Mouse (Mus musculus): ENCODE results near the gene Cd164. TPM values are rescaled to one million over a fixed set of nuclear protein-coding genes. Genes with fewer than 3 reads are reported as not detected.
"Not testable (repeated sequence)": the region's sequence is repeated elsewhere in the genome, so short reads cannot be mapped to it uniquely, and the experiment has no call there.

The Cd164 gene
- total RNA-seq, 2 experiments from 2014 or later, result 56.8 to 67.2 TPM

- H3K4me3 ChIP-seq, result no peak overlapping the region
- no peak for TF ChIP-seq CTCF (conservative IDR thresholded peaks at IDR 0.05)
- DNase-seq (ENCODE audit: low spot score in 2 of 2), result no peak
- no peak overlapping the region for H3K27ac ChIP-seq
Observed at GRCm38 (mm10) chr10:41480938-41481880, 38.0 kb upstream of the Cd164 start.

GRCm38 (mm10) chr10:41482446-41482845 is 36.8 kb upstream of the Cd164 start:
- Histone ChIP-seq H3K27ac (no peak overlapping the region), H3K4me3 (no peak overlapping the region)
- TF ChIP-seq CTCF (conservative IDR thresholded peaks at IDR 0.05), result no peak
- DNase-seq (ENCODE audit: low spot score in 2 of 2), result no peak

GRCm38 (mm10) chr10:41485778-41486177 is 33.4 kb upstream of the Cd164 start:
- no peak for DNase-seq (ENCODE audit: low spot score in 2 of 2)
- Histone ChIP-seq H3K4me3 (no peak overlapping the region), H3K27ac (no peak overlapping the region)
- TF ChIP-seq CTCF (conservative IDR thresholded peaks at IDR 0.05), result no peak

- TF ChIP-seq CTCF (conservative IDR thresholded peaks at IDR 0.05), result no peak
- no peak overlapping the region for H3K27ac ChIP-seq
- no peak for DNase-seq (ENCODE audit: low spot score in 2 of 2)
- H3K4me3 ChIP-seq, result no peak overlapping the region
Observed at GRCm38 (mm10) chr10:41486506-41487170, 32.6 kb upstream of the Cd164 start.

- no peak for DNase-seq (ENCODE audit: low spot score in 2 of 2)
- TF ChIP-seq CTCF (conservative IDR thresholded peaks at IDR 0.05), result no peak
- H3K27ac ChIP-seq, result no peak overlapping the region
- peak overlapping the region; percentile 95 for H3K4me3 ChIP-seq
Observed at GRCm38 (mm10) chr10:41488877-41489276, 30.3 kb upstream of the Cd164 start.

- TF ChIP-seq CTCF (conservative IDR thresholded peaks at IDR 0.05), result 0 out of 2 replicates have a peak, but pooled peaks have one; percentile 8
- peak overlapping the region; percentile 95 for H3K4me3 ChIP-seq
- DNase-seq (ENCODE audit: low spot score in 2 of 2), result no peak
- peak overlapping the region; percentile 89; the same call in 1 of the 2 replicates for H3K27ac ChIP-seq
Observed at GRCm38 (mm10) chr10:41489294-41489693, 29.9 kb upstream of the Cd164 start.

- peak; percentile 41 for TF ChIP-seq CTCF (conservative IDR thresholded peaks at IDR 0.05)
- peak; percentile 93 for DNase-seq (ENCODE audit: low spot score in 2 of 2)
- Histone ChIP-seq H3K27ac (peak within 1 kb of the TSS; percentile 89), H3K4me3 (peak within 1 kb of the TSS; percentile 95)
Observed at GRCm38 (mm10) chr10:41489708-41490517, 29.3 kb upstream of the Cd164 start, which contains the start of the genes Smpd2 and Ppil6. Smpd2 (minus strand) TSS chr10:41490369. Ppil6 (plus strand) TSS chr10:41490439.

GRCm38 (mm10) chr10:41490518-41490873 is 28.7 kb upstream of the Cd164 start:
- TF ChIP-seq CTCF (conservative IDR thresholded peaks at IDR 0.05), result no peak; the same call in 1 of the 2 replicates
- no peak for DNase-seq (ENCODE audit: low spot score in 2 of 2)

GRCm38 (mm10) chr10:41491111-41491510 is 28.1 kb upstream of the Cd164 start:
- Histone ChIP-seq H3K4me3 (peak overlapping the region; percentile 95), H3K27ac (peak overlapping the region; percentile 89; the same call in 1 of the 2 replicates)
- DNase-seq (ENCODE audit: low spot score in 2 of 2), result no peak
- TF ChIP-seq CTCF (conservative IDR thresholded peaks at IDR 0.05), result no peak

More at GRCm38 (mm10) chr10:41490518-41490873, 28.7 kb upstream of the Cd164 start:
- H3K27ac ChIP-seq, result peak overlapping the region; percentile 89
- peak overlapping the region; percentile 95 for H3K4me3 ChIP-seq

GRCm38 (mm10) chr10:41500941-41501340 is 18.3 kb upstream of the Cd164 start:
- DNase-seq (ENCODE audit: low spot score in 2 of 2), result peak in 1 of 2 experiments; percentile 55
- no peak for TF ChIP-seq CTCF (conservative IDR thresholded peaks at IDR 0.05)
- Histone ChIP-seq H3K27ac (peak overlapping the region; percentile 14; the same call in 1 of the 2 replicates), H3K4me3 (no peak overlapping the region; the same call in 1 of the 2 replicates)

GRCm38 (mm10) chr10:41504996-41505395 is 14.2 kb upstream of the Cd164 start:
- no peak for DNase-seq (ENCODE audit: low spot score in 2 of 2)
- no peak for TF ChIP-seq CTCF (conservative IDR thresholded peaks at IDR 0.05)
- H3K4me3 ChIP-seq, result no peak overlapping the region
- no peak overlapping the region; the same call in 1 of the 2 replicates for H3K27ac ChIP-seq

GRCm38 (mm10) chr10:41505446-41505845 is 13.8 kb upstream of the Cd164 start:
- TF ChIP-seq CTCF (conservative IDR thresholded peaks at IDR 0.05), result peak; percentile 85
- peak; percentile 71 to 80 for DNase-seq (ENCODE audit: low spot score in 2 of 2)
- H3K27ac ChIP-seq, H3K4me3 ChIP-seq: not testable (repeated sequence)

Measured in layer of hippocampus, adult 2 months (tissue).